Mouse (Mus musculus): ENCODE results near the gene Olfr1375.

GRCm38 (mm10) chr11:51013936-51014335, 34.0 kb upstream of the Olfr1375 start, which contains the start of gene Olfr54:
- TF ChIP-seq CTCF (IDR thresholded peaks at IDR 0.05; ENCODE audit: insufficient read depth, low read length), result no peak
- no peak for TF ChIP-seq POLR2A (IDR thresholded peaks at IDR 0.05; ENCODE audit: borderline replicate concordance, extremely low read depth, low read depth, low read length)
